Mouse (Mus musculus) testis, adult 2 months (tissue): ENCODE results near the gene Egln3. TPM values are rescaled to one million over a fixed set of nuclear protein-coding genes. Genes with fewer than 3 reads are reported as not detected.

Source experiments
- H3K27ac ChIP-seq: fragments of 200-500 bp; 2 replicates; pipeline ENCODE4 v1.5.1; 2012; ENCODE audit warnings: low read depth, low read length; ENCODE audit not compliant: control insufficient read depth, insufficient read depth
- H3K27me3 ChIP-seq: fragments of 200-500 bp; 2 replicates; pipeline ENCODE4 v1.6.1; 2012; ENCODE audit warnings: mild to moderate bottlenecking, low read length, moderate library complexity; ENCODE audit not compliant: control insufficient read depth, insufficient read depth
- H3K36me3 ChIP-seq: fragments of 200-500 bp; 2 replicates; pipeline ENCODE4 v1.6.1; 2012; ENCODE audit warnings: mild to moderate bottlenecking, low read length; ENCODE audit not compliant: control insufficient read depth, insufficient read depth
- H3K4me1 ChIP-seq: fragments of 200-500 bp; 2 replicates; pipeline ENCODE4 v1.6.1; 2012; ENCODE audit warnings: low read length; ENCODE audit not compliant: control insufficient read depth, insufficient read depth
- H3K4me3 ChIP-seq: fragments of 200-500 bp; 2 replicates; pipeline ENCODE4 v1.5.1; 2012; ENCODE audit warnings: low read depth, mild to moderate bottlenecking, low read length, moderate library complexity, mixed read lengths; ENCODE audit not compliant: control insufficient read depth
- CTCF ChIP-seq: fragments of 200-500 bp; IDR thresholded peaks from 2 replicates; pipeline ENCODE4 v1.5.1; 2012; ENCODE audit warnings: low read depth, mild to moderate bottlenecking, inconsistent platforms, low read length, moderate library complexity; ENCODE audit not compliant: control insufficient read depth, insufficient read depth, insufficient replicate concordance
- POLR2A ChIP-seq: fragments of 200-500 bp; IDR thresholded peaks from 2 replicates; pipeline ENCODE4 v1.6.1; 2012; ENCODE audit warnings: low read depth, mild to moderate bottlenecking, inconsistent platforms, low read length, moderate library complexity; ENCODE audit not compliant: control insufficient read depth
- polyA plus RNA-seq: library from polyadenylated mRNA; depleted of rRNA; stranded (reverse); fragments of >200 nt; gene quantifications from 2 replicates; pipeline ENCODE4 v1.2.3, GENCODE M21; 2012

Gene Egln3
- polyA plus RNA-seq, 1 experiment: 0.25 TPM

DNA sequence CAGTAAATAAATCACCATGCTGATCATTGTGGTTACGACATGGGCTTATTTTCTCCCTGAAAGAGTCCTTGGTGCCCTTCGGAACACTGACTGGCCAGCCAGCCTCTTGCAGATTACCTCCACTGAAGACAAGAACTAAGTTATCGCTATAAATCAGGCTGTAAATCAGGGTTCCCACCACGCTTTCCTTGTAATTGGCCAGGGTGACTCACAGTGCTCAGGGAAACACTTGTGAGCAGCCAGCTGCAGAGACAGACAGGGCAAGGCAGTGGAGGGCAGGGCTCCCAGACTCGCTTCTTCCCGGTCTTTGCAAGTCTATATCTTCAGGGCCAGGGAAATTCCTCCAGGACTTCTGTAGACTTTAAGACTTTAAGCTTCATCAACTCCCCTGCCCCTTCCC, 10.8 kb upstream of the Egln3 start:
- Histone ChIP-seq H3K4me3 (no peak overlapping the region), H3K4me1 (no peaks in the 10 kb centered on the region), H3K27ac (no peak overlapping the region), H3K27me3 (no peaks in the 10 kb centered on the region), H3K36me3 (no peaks in the 10 kb centered on the region)
- TF ChIP-seq CTCF (no peak), POLR2A (no peak)

GRCm38 (mm10) chr12:54213871-54214270, 10.2 kb upstream of the Egln3 start:
- no peaks in the 10 kb centered on the region for H3K27me3 ChIP-seq
- no peak overlapping the region for H3K27ac ChIP-seq
- no peak for TF ChIP-seq POLR2A
- TF ChIP-seq CTCF: no peak
- no peak overlapping the region for H3K4me3 ChIP-seq
- no peaks in the 10 kb centered on the region for H3K36me3 ChIP-seq
- H3K4me1 ChIP-seq: no peaks in the 10 kb centered on the region

GRCm38 (mm10) chr12:54213230-54213629, 9.6 kb upstream of the Egln3 start:
- H3K4me3 ChIP-seq: no peak overlapping the region
- no peaks in the 10 kb centered on the region for H3K27me3 ChIP-seq
- no peaks in the 10 kb centered on the region for H3K4me1 ChIP-seq
- no peaks in the 10 kb centered on the region for H3K36me3 ChIP-seq
- TF ChIP-seq CTCF (no peak), POLR2A (no peak)
- H3K27ac ChIP-seq: no peak overlapping the region

DNA sequence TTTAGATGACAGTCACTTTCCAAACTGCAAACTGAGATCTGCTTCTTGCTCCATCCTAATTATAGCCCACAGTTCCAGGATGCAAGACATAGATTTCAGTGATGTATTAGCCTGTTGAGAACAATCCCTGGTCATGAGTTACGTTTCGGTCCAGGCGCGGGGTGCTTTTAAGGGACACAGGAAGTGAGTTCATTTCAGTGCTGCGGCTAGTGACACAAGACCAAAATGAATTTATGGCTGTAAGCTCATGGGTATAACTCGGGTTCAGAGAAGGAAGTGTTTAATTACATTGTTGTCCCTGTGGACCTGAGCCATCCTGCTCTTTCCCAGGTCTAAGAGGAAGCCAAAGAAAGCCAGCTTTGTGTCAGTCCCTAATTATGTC, 5.5 kb upstream of the Egln3 start:
- Histone ChIP-seq H3K36me3 (no peaks in the 10 kb centered on the region), H3K27me3 (no peaks in the 10 kb centered on the region), H3K4me1 (no peaks in the 10 kb centered on the region), H3K27ac (no peak overlapping the region), H3K4me3 (no peak overlapping the region)
- TF ChIP-seq CTCF: no peak
- TF ChIP-seq POLR2A: no peak

DNA sequence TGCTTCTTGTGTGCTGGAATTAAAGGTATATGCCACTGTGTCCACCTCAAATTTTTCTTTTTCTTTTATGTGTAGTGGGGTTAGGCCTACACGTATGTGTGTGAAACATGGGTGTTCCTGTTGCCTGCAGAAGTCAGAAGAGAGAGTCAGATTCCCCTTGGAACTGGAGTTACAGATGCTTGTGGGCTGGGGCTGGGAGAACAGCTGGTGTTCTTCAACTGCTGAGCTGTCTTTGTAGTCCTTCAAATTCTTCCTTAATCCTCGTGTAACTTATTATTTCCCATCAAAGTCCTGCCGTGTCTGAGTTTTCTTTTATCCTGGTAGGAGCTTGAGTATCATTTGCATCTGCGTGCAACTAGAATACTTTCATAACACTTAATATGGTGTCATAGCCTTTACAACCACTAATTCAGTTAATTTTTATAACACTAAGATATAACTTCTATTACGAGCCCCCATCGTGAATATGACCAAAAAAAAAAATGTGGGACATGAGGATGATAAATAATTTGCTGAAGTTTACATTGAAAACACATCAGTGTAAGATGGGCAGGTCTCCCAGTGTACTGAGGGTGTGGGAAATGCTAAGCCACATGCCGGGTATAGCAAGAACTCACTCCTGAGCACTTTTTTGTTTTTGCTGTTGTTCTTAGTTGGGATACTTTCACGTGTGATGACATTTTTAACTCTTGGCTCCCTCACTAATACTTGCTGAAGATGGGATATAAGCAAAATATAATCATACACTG, 4.9 kb upstream of the Egln3 start:
- no peak for TF ChIP-seq CTCF
- no peaks in the 10 kb centered on the region for H3K36me3 ChIP-seq
- H3K27me3 ChIP-seq: no peaks in the 10 kb centered on the region
- H3K27ac ChIP-seq: no peak overlapping the region
- no peak overlapping the region for H3K4me3 ChIP-seq
- no peaks in the 10 kb centered on the region; the same call in 1 of the 2 replicates for H3K4me1 ChIP-seq

GRCm38 (mm10) chr12:54205731-54206130, 2.1 kb upstream of the Egln3 start:
- Histone ChIP-seq H3K27ac (no peak overlapping the region), H3K4me1 (peaks cover 5% of the 10 kb centered on the region; the same call in 1 of the 2 replicates), H3K4me3 (no peak overlapping the region), H3K36me3 (no peaks in the 10 kb centered on the region), H3K27me3 (no peaks in the 10 kb centered on the region)
- no peak for TF ChIP-seq POLR2A
- TF ChIP-seq CTCF: no peak

DNA sequence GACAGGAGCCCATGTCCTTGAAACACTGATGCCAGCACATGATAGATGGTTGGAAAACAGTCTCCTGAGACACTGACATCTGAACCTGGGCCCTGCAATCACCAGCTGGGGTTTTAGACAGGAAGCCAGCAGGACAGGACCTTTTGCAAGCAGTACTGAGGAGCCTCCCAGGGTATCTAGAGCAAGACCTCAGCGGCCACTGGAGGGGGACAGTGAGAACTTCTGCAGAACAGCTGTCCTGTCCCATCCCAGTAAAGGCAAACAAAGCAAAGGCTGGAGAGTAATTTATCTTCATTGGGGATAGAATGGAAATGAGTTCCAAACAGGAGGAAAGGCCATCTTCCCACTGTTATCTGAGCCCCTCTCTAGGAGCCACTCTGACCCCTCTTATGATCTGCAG, 1.5 kb upstream of the Egln3 start:
- no peak overlapping the region for H3K27ac ChIP-seq
- no peaks in the 10 kb centered on the region for H3K27me3 ChIP-seq
- H3K4me1 ChIP-seq: peaks cover 5% of the 10 kb centered on the region; the same call in 1 of the 2 replicates
- H3K36me3 ChIP-seq: no peaks in the 10 kb centered on the region
- TF ChIP-seq CTCF (peak; percentile 30; the same call in 1 of the 2 replicates), POLR2A (no peak)
- no peak overlapping the region for H3K4me3 ChIP-seq
